In the genomic region with DNA sequence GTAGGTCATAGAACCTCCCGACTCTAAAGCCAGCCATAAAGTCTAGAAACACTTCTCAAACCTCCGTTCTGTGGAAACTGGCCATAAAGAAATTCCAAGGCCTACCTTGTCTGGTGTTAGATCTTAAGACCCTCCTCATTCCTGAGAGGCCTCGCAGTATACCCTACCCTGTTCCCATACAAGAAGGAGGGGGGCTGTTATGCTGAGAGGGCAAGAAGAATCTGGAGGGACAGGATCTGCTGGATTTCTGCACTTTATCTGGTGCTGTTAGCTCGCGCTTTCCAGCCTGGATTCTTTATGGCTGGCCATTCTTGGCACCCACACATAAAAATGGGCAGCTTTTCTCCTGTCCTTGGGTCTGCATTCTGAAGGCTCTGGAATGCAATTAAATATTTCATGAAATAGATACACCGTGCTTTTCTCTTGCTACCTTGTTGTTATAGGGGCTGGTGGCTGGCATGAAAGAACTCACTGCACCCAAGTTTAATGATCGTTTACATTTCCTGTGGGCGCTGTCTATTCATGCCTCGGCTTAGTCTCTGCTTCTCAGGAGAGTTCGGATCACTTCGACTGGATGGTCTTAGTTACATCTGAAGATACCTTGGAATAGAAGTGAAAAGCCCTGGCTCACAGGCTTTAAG, we compare ENCODE assay signal across 14 mouse cellular contexts. TPM values are rescaled to one million over a fixed set of nuclear protein-coding genes. Genes with fewer than 3 reads are reported as not detected.
A peak's percentile ranks its signal among the peaks of the same experiment; 100 is the strongest.
DNase-seq lines count a peak whose midpoint lies in the region; ATAC-seq and TF ChIP-seq lines count a peak whose summit lies in the region.
"Had no signal": no experiment of that assay in that cellular context is flagged by ENCODE, and none has a peak within 500 bp of the region (broad histone marks: within the 10 kb centered on the region; RNA-seq: fewer than 3 reads in every experiment).

No protein-coding gene starts in this region.

- peak overlapping the region; percentile 27; the same call in 1 of the 2 replicates for H3K27ac ChIP-seq in limb, embryonic 14.5 days (replicated peaks; ENCODE audit: low read depth, low read length)
- H3K27ac ChIP-seq in stomach, embryonic 14.5 days (ENCODE audit: low read length): peak overlapping the region; percentile 53; the same call in 1 of the 2 replicates
- no peak overlapping the region for H3K27ac ChIP-seq in liver, embryonic 11.5 days (ENCODE audit: low read depth, low read length)
- H3K27ac ChIP-seq: neural tube, embryonic 13.5 days had no signal

- TF ChIP-seq POLR2A in limb, embryonic 14.5 days (IDR thresholded peaks at IDR 0.05; ENCODE audit: borderline replicate concordance, extremely low read depth, insufficient read depth, insufficient read length): no peak

- H3K36me3 ChIP-seq in limb, embryonic 14.5 days (ENCODE audit: control insufficient read depth, insufficient read depth, low read length): no peaks in the 10 kb centered on the region
- no peaks in the 10 kb centered on the region for H3K36me3 ChIP-seq in stomach, embryonic 14.5 days (ENCODE audit: control insufficient read depth, insufficient read depth, low read length)
- no peaks in the 10 kb centered on the region for H3K36me3 ChIP-seq in liver, embryonic 11.5 days (ENCODE audit: control insufficient read depth, insufficient read depth, low read length)
- H3K36me3 ChIP-seq: G1E; neural tube, embryonic 13.5 days had no signal

- ATAC-seq in limb, embryonic 14.5 days (ENCODE audit: low FRiP score, low read depth): 0 out of 2 replicates have a peak, but pooled peaks have one; percentile 15
- no peak; the same call in 1 of the 2 replicates for ATAC-seq in stomach, embryonic 14.5 days (ENCODE audit: insufficient number of reproducible peaks, insufficient read depth, low FRiP score, low read depth)
- no peak for ATAC-seq in liver, embryonic 11.5 days (replicated peaks; ENCODE audit: low FRiP score)
- ATAC-seq: inflammation-experienced regulatory T-cells, adult 6 months had no signal

- 0 out of 2 replicates have a peak overlapping the region, but pooled peaks have one; percentile 8 for H3K4me2 ChIP-seq in limb, embryonic 14.5 days (replicated peaks; ENCODE audit: low read depth, low read length, severe bottlenecking)
- no peak overlapping the region; the same call in 1 of the 2 replicates for H3K4me2 ChIP-seq in stomach, embryonic 14.5 days (replicated peaks; ENCODE audit: low read depth, low read length)
- no peak overlapping the region for H3K4me2 ChIP-seq in liver, embryonic 11.5 days
- H3K4me2 ChIP-seq: neural tube, embryonic 13.5 days had no signal

- no peak overlapping the region for H3K4me3 ChIP-seq in limb, embryonic 14.5 days (replicated peaks; ENCODE audit: low read length)
- H3K4me3 ChIP-seq in stomach, embryonic 14.5 days (ENCODE audit: low read depth, low read length): no peak overlapping the region
- H3K4me3 ChIP-seq in liver, embryonic 11.5 days (ENCODE audit: low read depth, low read length): no peak overlapping the region
- H3K4me3 ChIP-seq: neural tube, embryonic 13.5 days had no signal

- H3K9me3 ChIP-seq in limb, embryonic 14.5 days (ENCODE audit: control insufficient read depth, low read length): no peaks in the 10 kb centered on the region
- no peaks in the 10 kb centered on the region for H3K9me3 ChIP-seq in stomach, embryonic 14.5 days (ENCODE audit: control insufficient read depth, low read depth, low read length)
- H3K9me3 ChIP-seq in liver, embryonic 11.5 days (ENCODE audit: control insufficient read depth, low read length): no peaks in the 10 kb centered on the region
- H3K9me3 ChIP-seq: G1E; neural tube, embryonic 13.5 days had no signal

- WGBS in limb, embryonic 14.5 days: 47% methylated on average over 11 of the region's 11 CpGs
- 49% methylated on average over 11 of the region's 11 CpGs for WGBS in stomach, embryonic 14.5 days
- WGBS in liver, embryonic 11.5 days: 78% methylated on average over 11 of the region's 11 CpGs

- H3K4me1 ChIP-seq in limb, embryonic 14.5 days (ENCODE audit: control insufficient read depth, insufficient read depth, low read length): peaks cover 14% of the 10 kb centered on the region
- H3K4me1 ChIP-seq in stomach, embryonic 14.5 days (ENCODE audit: control insufficient read depth, insufficient read depth, low read length): peaks cover 8% of the 10 kb centered on the region; the same call in 1 of the 2 replicates
- H3K4me1 ChIP-seq in liver, embryonic 11.5 days (replicated peaks; ENCODE audit: control insufficient read depth, insufficient read depth, low read length): no peaks in the 10 kb centered on the region
- H3K4me1 ChIP-seq: neural tube, embryonic 13.5 days had no signal

- H3K27me3 ChIP-seq in limb, embryonic 14.5 days (ENCODE audit: control insufficient read depth, insufficient read depth, low read length): no peaks in the 10 kb centered on the region
- no peaks in the 10 kb centered on the region for H3K27me3 ChIP-seq in stomach, embryonic 14.5 days (ENCODE audit: control insufficient read depth, insufficient read depth, low read length)
- H3K27me3 ChIP-seq in liver, embryonic 11.5 days (replicated peaks; ENCODE audit: control insufficient read depth, insufficient read depth, low read length): no peaks in the 10 kb centered on the region
- H3K27me3 ChIP-seq: neural tube, embryonic 13.5 days had no signal

- no peak overlapping the region for H3K9ac ChIP-seq in limb, embryonic 14.5 days (ENCODE audit: low read depth, low read length, severe bottlenecking)
- no peak overlapping the region for H3K9ac ChIP-seq in stomach, embryonic 14.5 days (replicated peaks; ENCODE audit: low read depth, low read length)
- H3K9ac ChIP-seq in liver, embryonic 11.5 days (ENCODE audit: low read depth, low read length): no peak overlapping the region
- H3K9ac ChIP-seq: neural tube, embryonic 13.5 days had no signal

- DNase-seq in kidney, adult 11 months: peak; percentile 19
- DNase-seq in kidney, adult 18-20 months: no peak
- peak; percentile 16 for DNase-seq in forelimb bud, embryonic 11.5 days (ENCODE audit: low read depth, low spot score)
- DNase-seq in limb, embryonic 14.5 days (ENCODE audit: low spot score): peak; percentile 18
- no peak for DNase-seq in liver, embryonic 11.5 days (ENCODE audit: low spot score)
- no peak for DNase-seq in gastrocnemius, postnatal 10 days
- DNase-seq in layer of hippocampus, postnatal 36 days: no peak
- DNase-seq: adrenal gland, postnatal 25 days; heart, postnatal 4 days had no signal

RNA-seq across cellular contexts. Expression of a gene that starts 39.1 kb away (rescaled TPM):
- polyA plus RNA-seq in limb, embryonic 14.5 days (2012; rRNA removed): 10.5 and 11.5 TPM in 2 replicates
- 30.4 and 30.5 TPM in 2 replicates for polyA plus RNA-seq in limb, embryonic 14.5 days (2014; fragmentation: Nextera tagmentation; extraction: Ambion mirVana)
- polyA plus RNA-seq in stomach, embryonic 14.5 days (2014; fragmentation: Nextera tagmentation; extraction: Ambion mirVana): 57.9 and 64.2 TPM in 2 replicates
- 11.5 and 13.8 TPM in 2 replicates for polyA plus RNA-seq in liver, embryonic 11.5 days (2014; fragmentation: Nextera tagmentation; extraction: Ambion mirVana)
- total RNA-seq in gastrocnemius, postnatal 10 days (2021): 10 to 100 TPM; 22.8 to 30.6 TPM
- total RNA-seq in layer of hippocampus, postnatal 36 days (2021): 10 to 100 TPM; 11.4 to 13.4 TPM
- total RNA-seq: common myeloid progenitor, adult 5-6 weeks had no signal

Comparison
In these comparisons a context has a peak if more than half of its experiments do, and no peak if none do; other contexts are left out.
1. DNase-seq: peak in kidney, adult 11 months (single experiment), forelimb bud, embryonic 11.5 days (single experiment) and limb, embryonic 14.5 days (single experiment); none in kidney, adult 18-20 months (single experiment), liver, embryonic 11.5 days (single experiment), gastrocnemius, postnatal 10 days (single experiment) and layer of hippocampus, postnatal 36 days (0 of 2).